Mouse (Mus musculus) ovary, adult 10 weeks (tissue): ENCODE measurements around the gene Gm2381. TPM values are rescaled to one million over a fixed set of nuclear protein-coding genes. Genes with fewer than 3 reads are reported as not detected.

ENCODE experiments used
- polyA plus RNA-seq: library from polyadenylated mRNA; stranded (reverse); fragments of 350-450 nt; fragmentation: Illumina TruSeq; extraction: RNeasy Lipid Tissue Mini Kit (QIAGEN cat#74804); gene quantifications from one replicate; pipeline ENCODE4 v1.2.3, GENCODE M21; 2014

Gm2381 gene
- not detected for polyA plus RNA-seq

DNA sequence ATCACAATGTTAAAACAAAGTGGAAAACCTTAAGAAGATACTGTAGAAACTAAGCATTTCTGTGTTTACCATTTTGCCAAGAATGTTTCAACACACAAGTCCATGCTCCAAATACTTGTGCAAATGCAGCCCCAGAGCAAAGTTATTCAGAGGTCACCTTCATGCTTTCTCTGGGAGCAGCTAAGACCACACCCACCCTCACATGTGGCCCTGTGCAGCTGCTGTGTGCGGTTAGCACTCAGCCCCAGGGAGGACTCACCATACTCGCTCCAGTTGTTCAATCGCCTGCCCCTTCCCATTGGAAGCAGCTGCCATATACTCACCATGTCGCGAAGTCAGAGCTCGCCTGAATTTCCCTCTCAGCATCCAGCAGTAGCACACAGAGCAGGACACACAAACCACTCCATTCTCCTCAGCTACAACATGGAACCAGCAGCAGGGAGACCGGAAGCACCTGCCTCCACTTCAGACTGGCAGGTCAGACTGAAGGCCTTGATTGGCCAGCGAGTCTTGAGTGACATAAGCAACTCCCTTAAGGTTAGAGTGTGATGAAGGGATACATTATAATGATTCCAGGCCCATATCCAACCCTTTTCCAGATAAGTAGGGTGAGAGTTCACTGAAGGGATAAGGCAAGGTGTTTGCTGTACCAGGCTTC is at the start of gene Gm2381:
Gene Gm2381, minus strand, starts transcription at position 434 of the 658 bp plus-strand sequence.

DNA sequence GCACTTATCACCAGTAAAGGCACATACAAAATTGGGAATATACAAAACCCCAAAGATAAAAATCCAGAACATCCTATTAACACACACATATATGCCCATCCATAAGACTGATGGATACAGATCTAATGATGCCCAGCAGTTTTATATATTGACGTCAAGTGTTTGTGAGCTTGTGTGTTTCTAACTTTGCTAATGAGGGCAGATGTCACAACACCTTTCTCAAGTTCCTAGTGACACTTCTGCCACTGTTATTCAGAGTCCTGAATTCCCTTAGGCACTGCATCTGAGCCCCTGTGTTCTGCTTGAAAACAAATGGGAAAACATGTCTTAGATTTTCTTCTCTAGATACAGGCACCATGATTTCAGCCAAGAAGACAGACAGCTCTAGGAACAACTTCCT is 73.6 kb downstream of the Gm2381 start, which contains the start of gene Vmn2r62:
Gene Vmn2r62, minus strand, starts transcription at position 101 of the 400 bp plus-strand sequence.

Other genes with a start within 250 kb of the Gm2381 start
- gene Zfp976, start 224.6 kb downstream of the Gm2381 start, polyA plus RNA-seq = 28.8 TPM
- 56.1 TPM for gene Zfp975, start 174.5 kb downstream of the Gm2381 start, polyA plus RNA-seq
- not detected for gene Gm17067, start 140.2 kb downstream of the Gm2381 start, polyA plus RNA-seq
- gene Vmn2r62, start 73.7 kb downstream of the Gm2381 start, polyA plus RNA-seq = not detected
- not detected for gene Vmn2r63, start 66.6 kb upstream of the Gm2381 start, polyA plus RNA-seq
- not detected for gene Gm9268, start 151.5 kb upstream of the Gm2381 start, polyA plus RNA-seq
- gene Zfp936, start 247.0 kb upstream of the Gm2381 start, polyA plus RNA-seq = 6.8 TPM